Mouse (Mus musculus): ENCODE measurements around the gene Atp11a. TPM values are rescaled to one million over a fixed set of nuclear protein-coding genes. Genes with fewer than 3 reads are reported as not detected.

Atp11a gene
- 19.9 and 22.2 TPM in 2 replicates for polyA plus RNA-seq (2015; fragmentation: Nextera tagmentation; extraction: Ambion mirVana)

DNA sequence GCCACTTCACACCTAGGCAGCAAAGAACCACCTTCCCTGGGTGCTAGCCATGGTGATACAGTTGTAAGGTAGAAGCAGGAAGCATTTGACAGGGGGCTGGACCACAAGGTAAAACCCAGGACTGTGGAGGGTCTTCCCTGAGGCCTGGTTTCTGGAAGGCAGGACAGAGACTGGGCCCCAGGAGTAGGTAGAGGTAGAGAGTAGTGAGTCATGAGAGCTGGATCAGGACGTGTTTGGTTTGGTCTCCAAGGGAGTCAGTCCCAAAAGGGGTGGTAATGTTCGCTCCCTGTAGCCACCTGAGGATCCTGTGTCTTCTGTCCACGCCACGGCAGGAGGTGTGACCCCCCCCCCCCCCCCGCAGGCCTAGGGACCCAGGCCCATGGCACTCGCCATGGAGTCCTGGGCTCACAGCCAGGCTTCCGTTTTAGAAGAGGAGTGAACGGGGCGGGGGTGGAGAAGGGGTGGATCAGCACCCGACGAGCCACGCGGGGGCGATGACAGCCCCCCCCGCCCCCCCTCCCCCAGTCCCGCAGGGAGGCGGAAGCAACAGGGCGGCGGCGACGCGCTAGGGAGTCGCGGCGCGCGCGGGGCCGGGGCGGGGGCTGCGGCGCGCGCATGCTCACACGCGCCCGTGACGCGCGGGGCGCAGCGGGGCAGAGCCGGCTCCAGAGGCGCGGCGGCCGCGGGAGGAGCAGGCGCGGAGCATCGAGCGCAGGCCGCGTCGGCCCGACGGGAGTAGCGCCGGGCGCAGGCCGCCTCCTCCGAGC is at the start of gene Atp11a:
Gene Atp11a, plus strand, starts transcription at position 624 of the 767 bp plus-strand sequence.
- Histone ChIP-seq H3K27ac (replicated peaks) (peak within 1 kb of the TSS; percentile 80), H3K36me3 (no peaks in the 10 kb centered on the region), H3K27me3 (no peaks in the 10 kb centered on the region), H3K4me1 (peaks cover 49% of the 10 kb centered on the region), H3K4me3 (replicated peaks) (peak within 1 kb of the TSS; percentile 93), H3K9me3 (replicated peaks) (no peaks in the 10 kb centered on the region), H3K4me2 (replicated peaks) (peak within 1 kb of the TSS; percentile 86), H3K9ac (peak within 1 kb of the TSS; percentile 94)
- peak; percentile 90 for ATAC-seq (ENCODE audit: insufficient number of reproducible peaks, low FRiP score, low TSS enrichment, low read depth)
- WGBS: under 1% methylated on average over 52 of the region's 62 CpGs

DNA sequence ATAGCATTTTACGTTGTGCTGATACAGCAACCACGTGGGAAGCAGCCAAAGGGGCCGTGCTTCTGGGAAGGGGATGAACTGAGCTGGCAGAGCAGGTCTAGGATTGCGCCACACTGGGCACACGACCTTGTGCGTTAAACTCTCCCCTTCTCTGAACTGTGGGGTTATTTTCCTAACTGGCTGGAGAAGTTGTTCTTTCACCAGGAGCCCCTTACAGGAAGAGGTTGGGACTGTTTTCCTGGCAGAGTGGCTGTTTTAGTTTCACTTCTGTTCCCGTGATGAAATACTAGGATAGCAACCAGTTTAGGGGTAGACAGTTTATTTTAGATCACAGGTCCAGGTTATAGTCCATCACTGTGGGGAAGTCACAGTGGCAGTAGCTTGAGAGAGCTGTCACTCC is 45.2 kb upstream of the Atp11a start:
- 76% methylated on average over 7 of the region's 7 CpGs for WGBS

DNA sequence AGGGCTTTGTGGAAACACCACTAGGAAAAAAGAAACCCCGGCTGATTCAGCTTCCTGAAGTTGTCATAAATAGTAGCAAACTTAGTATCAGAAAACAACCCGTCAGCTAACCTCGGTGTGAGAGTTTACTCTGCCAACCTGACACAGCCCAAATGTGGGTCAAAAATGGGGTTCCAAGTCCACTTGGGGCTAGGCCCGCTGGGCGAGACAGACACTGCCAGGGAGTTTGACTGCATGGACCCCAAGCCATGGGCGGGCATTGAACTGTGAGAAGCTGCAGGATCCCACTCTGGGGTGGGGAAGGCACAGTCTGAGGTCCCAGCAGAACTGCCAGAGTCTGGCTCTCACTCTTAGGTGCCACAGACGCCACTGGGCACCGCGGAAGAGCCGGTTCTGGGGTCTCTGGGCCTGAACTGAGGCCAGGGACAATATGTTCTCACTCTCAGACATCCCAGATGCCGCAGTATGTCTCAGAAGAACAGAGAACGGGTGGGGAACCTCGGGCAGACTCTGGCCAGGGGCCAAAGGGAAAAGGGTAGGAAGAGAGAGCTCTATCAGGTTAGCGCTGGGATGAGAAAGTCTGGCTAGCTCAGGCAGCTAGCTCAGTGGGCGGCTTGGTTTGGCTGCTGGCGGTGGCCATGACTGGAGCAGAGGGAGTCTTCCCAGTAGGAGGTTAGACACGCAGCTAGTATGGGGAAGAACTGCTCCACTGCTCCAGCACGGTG is 40.8 kb upstream of the Atp11a start:
- H3K27ac ChIP-seq (replicated peaks): no peak overlapping the region
- H3K27me3 ChIP-seq: no peaks in the 10 kb centered on the region
- H3K4me1 ChIP-seq: 0 out of 2 replicates have a peak, but pooled peaks cover 3% of the 10 kb centered on the region
- no peaks in the 10 kb centered on the region for H3K9me3 ChIP-seq (replicated peaks)
- ATAC-seq (ENCODE audit: insufficient number of reproducible peaks, low FRiP score, low TSS enrichment, low read depth): no peak
- 80% methylated on average over 18 of the region's 18 CpGs for WGBS
- no peaks in the 10 kb centered on the region for H3K36me3 ChIP-seq
- no peak overlapping the region for H3K4me2 ChIP-seq (replicated peaks)
- no peak overlapping the region for H3K4me3 ChIP-seq (replicated peaks)
- H3K9ac ChIP-seq: no peak overlapping the region

More for the DNA sequence above, 45.2 kb upstream of the Atp11a start:
- no peaks in the 10 kb centered on the region for H3K36me3 ChIP-seq
- no peaks in the 10 kb centered on the region for H3K9me3 ChIP-seq (replicated peaks)
- no peaks in the 10 kb centered on the region for H3K4me1 ChIP-seq
- H3K27ac ChIP-seq (replicated peaks): no peak overlapping the region
- no peak overlapping the region for H3K4me3 ChIP-seq (replicated peaks)
- H3K4me2 ChIP-seq (replicated peaks): no peak overlapping the region
- H3K9ac ChIP-seq: no peak overlapping the region
- no peak for ATAC-seq (ENCODE audit: insufficient number of reproducible peaks, low FRiP score, low TSS enrichment, low read depth)
- H3K27me3 ChIP-seq: no peaks in the 10 kb centered on the region

DNA sequence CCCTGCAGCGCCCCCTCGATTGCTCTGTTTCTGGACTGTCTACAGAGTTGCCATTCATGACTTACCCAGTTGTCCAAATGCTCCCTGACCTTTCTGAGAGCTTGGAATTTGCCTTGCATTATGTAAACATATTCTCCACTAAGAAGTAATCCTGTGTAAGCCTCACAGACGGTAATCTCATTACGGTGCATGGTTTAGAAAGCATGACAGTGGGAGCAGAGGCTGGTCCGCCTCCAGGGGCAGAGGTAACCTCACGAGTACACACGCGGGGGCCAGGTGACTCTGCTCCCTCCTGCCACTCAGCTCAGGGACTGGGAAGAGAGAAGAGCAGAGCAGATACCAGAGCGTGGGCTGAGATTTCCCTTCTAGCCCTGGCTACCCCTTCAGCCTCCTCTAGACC is 37.7 kb upstream of the Atp11a start:
- 60% methylated on average over 9 of the region's 9 CpGs for WGBS
- ATAC-seq (ENCODE audit: insufficient number of reproducible peaks, low FRiP score, low TSS enrichment, low read depth): no peak
- Histone ChIP-seq H3K27me3 (no peaks in the 10 kb centered on the region), H3K36me3 (no peaks in the 10 kb centered on the region), H3K4me3 (replicated peaks) (no peak overlapping the region), H3K9me3 (replicated peaks) (no peaks in the 10 kb centered on the region), H3K9ac (no peak overlapping the region), H3K4me2 (replicated peaks) (no peak overlapping the region), H3K4me1 (0 out of 2 replicates have a peak, but pooled peaks cover 6% of the 10 kb centered on the region), H3K27ac (replicated peaks) (no peak overlapping the region)

DNA sequence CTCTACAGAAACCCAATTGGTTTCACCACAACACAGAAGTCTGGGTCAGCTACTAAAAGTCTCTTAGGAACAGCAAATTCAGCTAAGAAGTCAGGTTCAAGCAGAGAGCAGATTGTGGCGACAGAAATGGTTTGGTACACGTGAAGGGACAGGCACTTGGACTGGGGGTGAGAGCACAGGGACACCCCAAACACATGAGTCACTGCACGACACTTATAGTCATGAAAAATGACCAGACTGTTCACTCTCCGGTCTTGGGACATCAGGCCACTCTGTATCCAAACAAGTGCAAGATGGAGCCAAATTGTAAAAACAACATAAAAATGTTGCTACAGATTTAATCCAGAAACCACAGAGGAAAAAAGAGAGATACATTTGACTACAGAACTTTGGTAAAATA is 28.2 kb upstream of the Atp11a start:
- no peak for ATAC-seq (ENCODE audit: insufficient number of reproducible peaks, low FRiP score, low TSS enrichment, low read depth)
- H3K9me3 ChIP-seq (replicated peaks): no peaks in the 10 kb centered on the region
- no peak overlapping the region for H3K27ac ChIP-seq (replicated peaks)
- H3K27me3 ChIP-seq: no peaks in the 10 kb centered on the region
- H3K9ac ChIP-seq: no peak overlapping the region
- H3K4me2 ChIP-seq (replicated peaks): no peak overlapping the region
- H3K4me3 ChIP-seq (replicated peaks): no peak overlapping the region
- H3K4me1 ChIP-seq: no peaks in the 10 kb centered on the region
- 71% methylated on average over 4 of the region's 4 CpGs for WGBS
- H3K36me3 ChIP-seq: no peaks in the 10 kb centered on the region

DNA sequence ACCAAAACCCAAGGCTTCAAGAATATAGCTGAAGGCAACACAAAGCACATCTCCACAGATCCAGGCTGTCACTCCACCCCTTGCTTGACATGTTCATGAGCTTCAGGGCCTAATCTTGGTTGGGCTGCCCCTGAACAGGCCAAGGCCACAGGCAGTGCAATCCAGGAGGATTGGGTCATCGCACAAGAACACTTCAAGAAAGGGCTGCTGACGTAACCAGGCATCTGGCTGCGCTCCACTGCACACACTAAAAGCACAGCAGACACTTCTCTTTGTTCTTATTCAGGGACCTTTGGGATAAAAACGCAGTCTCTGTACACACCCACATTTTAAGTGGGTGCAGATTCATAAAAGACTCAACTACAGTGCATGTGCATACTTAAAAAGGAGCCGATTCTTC is 26.0 kb upstream of the Atp11a start:
- H3K9ac ChIP-seq: no peak overlapping the region
- no peaks in the 10 kb centered on the region for H3K27me3 ChIP-seq
- ATAC-seq (ENCODE audit: insufficient number of reproducible peaks, low FRiP score, low TSS enrichment, low read depth): no peak
- no peaks in the 10 kb centered on the region for H3K9me3 ChIP-seq (replicated peaks)
- H3K4me1 ChIP-seq: no peaks in the 10 kb centered on the region
- no peak overlapping the region for H3K27ac ChIP-seq (replicated peaks)
- H3K4me3 ChIP-seq (replicated peaks): no peak overlapping the region
- 52% methylated on average over 5 of the region's 5 CpGs for WGBS
- no peaks in the 10 kb centered on the region for H3K36me3 ChIP-seq
- H3K4me2 ChIP-seq (replicated peaks): no peak overlapping the region

DNA sequence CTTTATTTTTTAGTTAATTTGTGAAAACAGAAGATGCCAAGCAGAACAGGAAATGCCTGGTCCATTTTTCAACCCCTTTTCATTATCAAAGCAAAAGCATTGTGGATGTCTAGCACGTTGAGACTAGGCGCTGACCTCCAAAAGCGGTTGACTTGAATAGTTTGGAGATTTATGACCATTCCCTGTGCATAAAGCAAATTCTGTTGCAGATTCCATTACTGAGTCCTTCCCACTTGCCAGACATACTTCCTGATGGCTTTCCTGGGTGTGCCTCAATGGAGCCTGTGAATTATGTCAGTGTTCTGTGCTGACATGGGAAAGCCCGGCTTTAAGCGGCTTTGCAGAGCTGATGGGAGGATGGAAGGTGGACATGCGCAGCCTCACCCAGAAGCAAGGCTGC is 24.4 kb upstream of the Atp11a start:
- no peaks in the 10 kb centered on the region for H3K36me3 ChIP-seq
- no peaks in the 10 kb centered on the region for H3K27me3 ChIP-seq
- no peak overlapping the region for H3K4me2 ChIP-seq (replicated peaks)
- no peaks in the 10 kb centered on the region for H3K9me3 ChIP-seq (replicated peaks)
- H3K4me3 ChIP-seq (replicated peaks): no peak overlapping the region
- H3K27ac ChIP-seq (replicated peaks): no peak overlapping the region
- no peak overlapping the region for H3K9ac ChIP-seq
- 88% methylated on average over 6 of the region's 6 CpGs for WGBS
- no peaks in the 10 kb centered on the region for H3K4me1 ChIP-seq
- ATAC-seq (ENCODE audit: insufficient number of reproducible peaks, low FRiP score, low TSS enrichment, low read depth): no peak

DNA sequence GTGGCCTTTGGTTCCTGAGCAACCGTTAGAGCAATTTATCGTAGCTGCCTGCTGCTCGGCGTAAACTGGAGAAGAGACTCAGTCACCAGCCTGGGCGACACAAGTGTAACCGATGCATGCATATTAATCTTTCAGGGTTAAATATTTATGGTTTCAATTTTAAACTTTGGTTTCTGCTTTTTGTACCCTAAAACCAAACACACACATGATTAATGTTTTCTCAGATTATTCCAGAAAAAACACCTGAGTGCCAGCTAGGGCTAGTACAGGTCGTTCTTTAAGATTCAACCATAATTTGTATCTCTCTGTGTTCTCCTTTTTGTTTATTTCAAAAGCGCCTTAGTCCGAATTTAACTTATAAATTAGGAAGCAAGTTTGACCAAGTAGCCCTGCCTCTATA is 17.7 kb upstream of the Atp11a start:
- no peak overlapping the region for H3K9ac ChIP-seq
- H3K27ac ChIP-seq (replicated peaks): no peak overlapping the region
- no peak for ATAC-seq (ENCODE audit: insufficient number of reproducible peaks, low FRiP score, low TSS enrichment, low read depth)
- no peaks in the 10 kb centered on the region for H3K27me3 ChIP-seq
- no peaks in the 10 kb centered on the region for H3K36me3 ChIP-seq
- H3K4me1 ChIP-seq: no peaks in the 10 kb centered on the region
- H3K4me3 ChIP-seq (replicated peaks): no peak overlapping the region
- 87% methylated on average over 9 of the region's 9 CpGs for WGBS
- H3K4me2 ChIP-seq (replicated peaks): no peak overlapping the region
- no peaks in the 10 kb centered on the region for H3K9me3 ChIP-seq (replicated peaks)

DNA sequence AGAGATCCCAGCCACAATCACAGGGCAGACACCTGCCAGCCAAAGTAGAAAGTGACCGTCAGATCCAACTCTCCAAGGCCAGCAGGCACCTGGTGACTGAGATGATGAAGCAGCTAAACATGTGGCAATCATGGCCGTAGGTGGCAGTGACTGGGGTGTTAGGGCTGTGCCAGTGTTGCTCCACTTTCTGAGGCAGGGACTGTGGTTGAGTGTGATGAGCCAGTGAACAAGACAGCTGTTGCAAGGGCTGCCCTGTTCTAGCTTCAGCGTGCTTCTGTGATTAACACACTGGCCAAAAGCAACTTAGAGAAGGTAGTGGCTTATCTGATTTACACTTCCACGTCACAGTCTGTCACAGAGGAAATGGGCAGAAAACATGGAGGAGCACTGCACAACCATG is 13.4 kb upstream of the Atp11a start:
- Histone ChIP-seq H3K9me3 (replicated peaks) (0 out of 2 replicates have a peak, but pooled peaks cover 4% of the 10 kb centered on the region), H3K4me1 (no peaks in the 10 kb centered on the region), H3K27me3 (no peaks in the 10 kb centered on the region), H3K27ac (replicated peaks) (no peak overlapping the region), H3K9ac (no peak overlapping the region), H3K36me3 (no peaks in the 10 kb centered on the region), H3K4me3 (replicated peaks) (no peak overlapping the region), H3K4me2 (replicated peaks) (no peak overlapping the region)
- no peak for ATAC-seq (ENCODE audit: insufficient number of reproducible peaks, low FRiP score, low TSS enrichment, low read depth)
- 84% methylated on average over 4 of the region's 4 CpGs for WGBS

DNA sequence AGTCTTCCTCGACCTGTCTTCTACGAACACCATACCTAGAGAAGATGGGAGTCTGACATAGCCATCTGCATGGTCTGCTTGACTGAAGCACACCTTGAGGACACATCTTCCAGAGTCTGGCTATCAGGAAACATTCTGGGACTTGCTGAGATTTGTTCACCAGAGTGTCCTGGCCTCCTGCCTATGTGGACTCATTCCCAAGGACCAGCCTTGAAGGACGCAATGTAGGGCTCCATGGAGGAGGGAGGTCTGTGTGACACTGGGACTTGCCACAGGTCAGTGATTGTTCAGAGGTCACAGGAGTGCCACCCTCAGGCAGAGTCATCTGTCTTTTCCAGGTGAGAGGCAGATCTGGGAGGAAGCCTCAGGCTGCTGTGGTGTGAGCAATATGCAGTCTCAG is 8.6 kb upstream of the Atp11a start:
- WGBS: 85% methylated on average over 3 of the region's 3 CpGs
- H3K4me1 ChIP-seq: no peaks in the 10 kb centered on the region
- 0 out of 2 replicates have a peak, but pooled peaks cover 4% of the 10 kb centered on the region for H3K9me3 ChIP-seq (replicated peaks)
- H3K36me3 ChIP-seq: no peaks in the 10 kb centered on the region
- no peak overlapping the region for H3K27ac ChIP-seq (replicated peaks)
- H3K27me3 ChIP-seq: no peaks in the 10 kb centered on the region
- H3K9ac ChIP-seq: no peak overlapping the region
- H3K4me2 ChIP-seq (replicated peaks): no peak overlapping the region
- no peak for ATAC-seq (ENCODE audit: insufficient number of reproducible peaks, low FRiP score, low TSS enrichment, low read depth)
- H3K4me3 ChIP-seq (replicated peaks): no peak overlapping the region

DNA sequence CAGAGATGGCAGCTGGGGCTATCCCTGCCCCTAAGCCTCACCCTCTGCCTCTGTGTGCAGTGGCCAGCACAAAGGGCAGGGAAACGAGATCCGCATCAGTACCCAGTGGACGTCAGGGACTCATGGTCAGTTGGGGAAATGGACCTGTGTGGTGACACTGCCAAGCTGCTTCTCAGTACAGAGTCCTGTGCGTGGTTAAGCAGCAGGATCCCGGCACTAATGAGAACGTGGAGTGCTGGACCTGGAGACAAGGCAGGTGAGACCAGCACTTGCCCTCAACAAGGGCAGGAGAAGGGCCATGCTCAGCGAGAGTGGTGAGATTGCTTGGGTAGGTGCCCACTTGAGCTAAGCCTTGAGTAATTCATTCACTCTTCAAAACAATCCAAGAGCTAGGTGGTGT is 7.7 kb upstream of the Atp11a start:
- 77% methylated on average over 7 of the region's 7 CpGs for WGBS
- Histone ChIP-seq H3K9me3 (replicated peaks) (0 out of 2 replicates have a peak, but pooled peaks cover 4% of the 10 kb centered on the region), H3K4me3 (replicated peaks) (no peak overlapping the region), H3K36me3 (no peaks in the 10 kb centered on the region), H3K9ac (no peak overlapping the region), H3K27ac (replicated peaks) (no peak overlapping the region), H3K4me2 (replicated peaks) (no peak overlapping the region), H3K4me1 (no peaks in the 10 kb centered on the region), H3K27me3 (no peaks in the 10 kb centered on the region)
- no peak for ATAC-seq (ENCODE audit: insufficient number of reproducible peaks, low FRiP score, low TSS enrichment, low read depth)

Data from embryonic facial prominence, embryonic 15.5 days (tissue).